Mouse (Mus musculus) forebrain, postnatal 0 days (tissue): ENCODE results near the gene Ext2. TPM values are rescaled to one million over a fixed set of nuclear protein-coding genes. Genes with fewer than 3 reads are reported as not detected.

Source experiments
- ATAC-seq: fragments of 200-750 bp; cut with Nextera tagmentation; 2 replicates; pipeline ENCODE4 v1.8.0; 2017; ENCODE audit warnings: mild to moderate bottlenecking, moderate library complexity
- DNase-seq: peaks from one replicate; pipeline ENCODE4 v3.0.0-alpha.2; 2015
- H3K27ac ChIP-seq: fragments of 300-500 bp; sonication (generic); 2 replicates; pipeline ENCODE4 v1.5.1; 2014; ENCODE audit warnings: low read depth, mild to moderate bottlenecking, antibody characterized with exemption, low read length, moderate library complexity, mixed read lengths
- H3K27me3 ChIP-seq: fragments of 300-500 bp; sonication (generic); 2 replicates; pipeline ENCODE4 v1.6.1; 2014; ENCODE audit warnings: mild to moderate bottlenecking, low read length, mixed read lengths; ENCODE audit not compliant: insufficient read depth
- H3K36me3 ChIP-seq: fragments of 300-500 bp; sonication (generic); 2 replicates; pipeline ENCODE4 v1.6.1; 2014; ENCODE audit warnings: mild to moderate bottlenecking, moderate library complexity; ENCODE audit not compliant: insufficient read depth
- H3K4me1 ChIP-seq: fragments of 300-500 bp; sonication (generic); 2 replicates; pipeline ENCODE4 v1.6.1; 2014; ENCODE audit warnings: antibody characterized with exemption; ENCODE audit not compliant: insufficient read depth
- H3K4me2 ChIP-seq: fragments of 300-500 bp; sonication (generic); 2 replicates; pipeline ENCODE4 v1.6.1; 2014; ENCODE audit warnings: low read depth, mild to moderate bottlenecking, moderate library complexity
- H3K4me3 ChIP-seq: fragments of 300-500 bp; sonication (generic); 2 replicates; pipeline ENCODE4 v1.5.1; 2014; ENCODE audit warnings: low read depth, low read length, mixed read lengths
- H3K9ac ChIP-seq: fragments of 300-500 bp; sonication (generic); 2 replicates; pipeline ENCODE4 v1.6.1; 2014; ENCODE audit warnings: mild to moderate bottlenecking
- H3K9me3 ChIP-seq: fragments of 300-500 bp; sonication (generic); 2 replicates; pipeline ENCODE4 v1.6.1; 2016; ENCODE audit warnings: low read length
- CTCF ChIP-seq: sonication (generic); IDR thresholded peaks from 2 replicates; pipeline ENCODE4 v1.5.1; 2016; ENCODE audit warnings: antibody characterized with exemption, control low read depth, low read depth
- WGBS: fragments of 180-500 bp; shearing (Covaris S2); extraction: QIAGEN DNeasy Blood & Tissue Kit; methylation state at CpG from one replicate; pipeline ENCODE4 v1.1.7; 2014; 5-methylcytosine and 5-hydroxymethylcytosine counted together
- polyA plus RNA-seq: library from polyadenylated mRNA; unstranded; fragments of >200 nt; fragmentation: Nextera tagmentation; extraction: Ambion mirVana; gene quantifications from 2 replicates; pipeline ENCODE4 v1.2.1, GENCODE M21; 2015
- total RNA-seq: library from RNA; depleted of rRNA; stranded (reverse); fragments of >200 nt; gene quantifications from 2 replicates; pipeline ENCODE4 v1.2.3, GENCODE M21; 2014

Gene Ext2
- total and polyA plus RNA-seq, 2 experiments from 2014 or later, result 37.7 to 68.6 TPM

- no peak for ATAC-seq
- H3K9me3 ChIP-seq, result no peaks in the 10 kb centered on the region
- no peak for DNase-seq
- no peak overlapping the region for H3K4me3 ChIP-seq
- no peak overlapping the region for H3K9ac ChIP-seq
- H3K4me2 ChIP-seq, result no peak overlapping the region
- 81% methylated on average over 4 of the region's 4 CpGs for WGBS
- H3K36me3 ChIP-seq, result peaks cover 2% of the 10 kb centered on the region; the same call in 1 of the 2 replicates
- TF ChIP-seq CTCF, result no peak
- H3K27me3 ChIP-seq, result no peaks in the 10 kb centered on the region
- 0 out of 2 replicates have a peak, but pooled peaks cover 4% of the 10 kb centered on the region for H3K4me1 ChIP-seq
- no peak overlapping the region for H3K27ac ChIP-seq
These were observed 72.7 kb downstream of the Ext2 start for GRCm38 (mm10) chr2:93749709-93750108.

- peaks cover 2% of the 10 kb centered on the region; the same call in 1 of the 2 replicates for H3K36me3 ChIP-seq
- no peak overlapping the region for H3K27ac ChIP-seq
- 86% methylated on average over 5 of the region's 5 CpGs for WGBS
- no peak overlapping the region for H3K4me3 ChIP-seq
- H3K4me1 ChIP-seq, result 0 out of 2 replicates have a peak, but pooled peaks cover 6% of the 10 kb centered on the region
- no peaks in the 10 kb centered on the region for H3K27me3 ChIP-seq
- no peak for TF ChIP-seq CTCF
- DNase-seq (no peak), ATAC-seq (no peak)
- H3K4me2 ChIP-seq, result no peak overlapping the region
- H3K9ac ChIP-seq, result no peak overlapping the region
- no peaks in the 10 kb centered on the region for H3K9me3 ChIP-seq
These were observed 74.7 kb downstream of the Ext2 start for GRCm38 (mm10) chr2:93747538-93748126.

- Histone ChIP-seq H3K4me2 (no peak overlapping the region), H3K9ac (no peak overlapping the region), H3K4me3 (no peak overlapping the region), H3K9me3 (no peaks in the 10 kb centered on the region), H3K36me3 (peaks cover 2% of the 10 kb centered on the region; the same call in 1 of the 2 replicates), H3K27me3 (no peaks in the 10 kb centered on the region), H3K27ac (no peak overlapping the region), H3K4me1 (0 out of 2 replicates have a peak, but pooled peaks cover 8% of the 10 kb centered on the region)
- DNase-seq, result no peak
- 88% methylated on average over 4 of the region's 4 CpGs for WGBS
- ATAC-seq, result no peak
- no peak for TF ChIP-seq CTCF
These were observed 75.7 kb downstream of the Ext2 start for GRCm38 (mm10) chr2:93746620-93747019.

- DNase-seq, result no peak
- TF ChIP-seq CTCF, result no peak
- Histone ChIP-seq H3K4me1 (0 out of 2 replicates have a peak, but pooled peaks cover 10% of the 10 kb centered on the region), H3K36me3 (peaks cover 2% of the 10 kb centered on the region; the same call in 1 of the 2 replicates), H3K27ac (no peak overlapping the region), H3K4me3 (no peak overlapping the region), H3K27me3 (no peaks in the 10 kb centered on the region), H3K9ac (no peak overlapping the region), H3K9me3 (no peaks in the 10 kb centered on the region), H3K4me2 (no peak overlapping the region)
- ATAC-seq, result no peak
- 75% methylated on average over 5 of the region's 5 CpGs for WGBS
These were observed 76.2 kb downstream of the Ext2 start for GRCm38 (mm10) chr2:93746162-93746561.

GRCm38 (mm10) chr2:93745741-93746140 lies 76.6 kb downstream of the Ext2 start:
- H3K9ac ChIP-seq, result no peak overlapping the region
- DNase-seq (no peak), ATAC-seq (no peak)
- H3K9me3 ChIP-seq, result no peaks in the 10 kb centered on the region
- no peak overlapping the region for H3K4me3 ChIP-seq
- 85% methylated on average over 9 of the region's 9 CpGs for WGBS
- H3K36me3 ChIP-seq, result peaks cover 2% of the 10 kb centered on the region; the same call in 1 of the 2 replicates
- H3K4me1 ChIP-seq, result 0 out of 2 replicates have a peak, but pooled peaks cover 10% of the 10 kb centered on the region
- no peak for TF ChIP-seq CTCF
- no peak overlapping the region for H3K4me2 ChIP-seq
- no peaks in the 10 kb centered on the region for H3K27me3 ChIP-seq
- no peak overlapping the region for H3K27ac ChIP-seq

- WGBS, result 16% methylated on average over 11 of the region's 11 CpGs
- Histone ChIP-seq H3K4me2 (no peak overlapping the region), H3K4me3 (no peak overlapping the region), H3K27me3 (no peaks in the 10 kb centered on the region), H3K9ac (no peak overlapping the region), H3K36me3 (peaks cover 2% of the 10 kb centered on the region; the same call in 1 of the 2 replicates), H3K9me3 (no peaks in the 10 kb centered on the region), H3K27ac (peak overlapping the region; percentile 78), H3K4me1 (0 out of 2 replicates have a peak, but pooled peaks cover 10% of the 10 kb centered on the region)
- DNase-seq, result peak; percentile 71
- TF ChIP-seq CTCF, result no peak
- ATAC-seq, result peak; percentile 90
These were observed 77.8 kb downstream of the Ext2 start for GRCm38 (mm10) chr2:93744346-93745229.

- 0 out of 2 replicates have a peak, but pooled peaks cover 10% of the 10 kb centered on the region for H3K4me1 ChIP-seq
- no peak for TF ChIP-seq CTCF
- no peaks in the 10 kb centered on the region for H3K9me3 ChIP-seq
- H3K9ac ChIP-seq, result no peak overlapping the region
- no peak for DNase-seq
- no peaks in the 10 kb centered on the region for H3K27me3 ChIP-seq
- WGBS, result 95% methylated on average over 7 of the region's 7 CpGs
- H3K4me3 ChIP-seq, result no peak overlapping the region
- peaks cover 23% of the 10 kb centered on the region for H3K36me3 ChIP-seq
- H3K4me2 ChIP-seq, result no peak overlapping the region
- no peak overlapping the region for H3K27ac ChIP-seq
- no peak for ATAC-seq
These were observed 80.7 kb downstream of the Ext2 start for GRCm38 (mm10) chr2:93741700-93742099.
